Comparison of ENCODE assay signal across 26 mouse cellular contexts in genomic region chr16:5071974-5072373, GRCm38 (mm10).
"Had no signal": no experiment of that assay in that cellular context is flagged by ENCODE, and none has a peak within 500 bp of the region (broad histone marks: within the 10 kb centered on the region; RNA-seq: fewer than 3 reads in every experiment).

No protein-coding gene starts in this region.

- H3K27me3 ChIP-seq: heart, embryonic 13.5 days; heart, embryonic 15.5 days; hindbrain, embryonic 13.5 days; hindbrain, embryonic 15.5 days; kidney, embryonic 15.5 days; limb, embryonic 13.5 days; limb, embryonic 15.5 days; liver, embryonic 12.5 days had no signal

- H3K27ac ChIP-seq: heart, embryonic 10.5 days; heart, embryonic 13.5 days; heart, embryonic 15.5 days; hindbrain, embryonic 13.5 days; hindbrain, embryonic 15.5 days; hindbrain, postnatal 0 days; kidney, embryonic 15.5 days; kidney, postnatal 0 days; limb, embryonic 13.5 days; limb, embryonic 15.5 days; liver, embryonic 12.5 days; liver, embryonic 14.5 days had no signal

- H3K4me1 ChIP-seq: heart, embryonic 10.5 days; heart, embryonic 13.5 days; heart, embryonic 15.5 days; hindbrain, embryonic 13.5 days; hindbrain, embryonic 15.5 days; kidney, embryonic 15.5 days; limb, embryonic 13.5 days; limb, embryonic 15.5 days; liver, embryonic 12.5 days had no signal

- H3K9me3 ChIP-seq: heart, embryonic 10.5 days; heart, embryonic 13.5 days; heart, embryonic 15.5 days; hindbrain, embryonic 13.5 days; hindbrain, embryonic 15.5 days; kidney, embryonic 15.5 days; limb, embryonic 13.5 days; limb, embryonic 15.5 days; liver, embryonic 12.5 days had no signal

- ATAC-seq: hindbrain, postnatal 0 days; intestine, embryonic 16.5 days; liver, embryonic 12.5 days had no signal

- H3K9ac ChIP-seq: heart, embryonic 13.5 days; heart, embryonic 15.5 days; hindbrain, embryonic 13.5 days; hindbrain, embryonic 15.5 days; kidney, embryonic 15.5 days; limb, embryonic 13.5 days; limb, embryonic 15.5 days; liver, embryonic 12.5 days; liver, embryonic 14.5 days had no signal

- DNase-seq: gastrocnemius, postnatal 14 days; gastrocnemius, postnatal 36 days; heart, adult 18-20 months; heart, postnatal 14 days; heart, postnatal 36 days; kidney, adult 11 months; kidney, adult 2 months; kidney, adult 9 months; kidney, postnatal 14 days; kidney, postnatal 36 days; layer of hippocampus, adult 9-11 months; layer of hippocampus, postnatal 36 days; left cerebral cortex, postnatal 4 days had no signal

- H3K4me3 ChIP-seq: heart, embryonic 10.5 days; heart, embryonic 13.5 days; heart, embryonic 15.5 days; hindbrain, embryonic 13.5 days; hindbrain, embryonic 15.5 days; kidney, embryonic 15.5 days; limb, embryonic 13.5 days; limb, embryonic 15.5 days; liver, embryonic 12.5 days had no signal

- H3K4me2 ChIP-seq: heart, embryonic 13.5 days; heart, embryonic 15.5 days; hindbrain, embryonic 13.5 days; hindbrain, embryonic 15.5 days; kidney, embryonic 15.5 days; limb, embryonic 13.5 days; limb, embryonic 15.5 days; liver, embryonic 12.5 days had no signal
